ENCODE assay signal across 13 mouse cellular contexts in genomic region chr10:21783478-21783877, GRCm38 (mm10).
DNase-seq lines count a peak whose midpoint lies in the region; ATAC-seq and TF ChIP-seq lines count a peak whose summit lies in the region.
"Had no signal": no experiment of that assay in that cellular context is flagged by ENCODE, and none has a peak within 500 bp of the region (broad histone marks: within the 10 kb centered on the region; RNA-seq: fewer than 3 reads in every experiment).

No protein-coding gene starts in this region.

- H3K36me3 ChIP-seq in heart, adult 2 months (ENCODE audit: control insufficient read depth, insufficient read depth, low read length), result no peaks in the 10 kb centered on the region
- H3K36me3 ChIP-seq in heart, embryonic 10.5 days, result no peaks in the 10 kb centered on the region
- H3K36me3 ChIP-seq in intestine, embryonic 16.5 days (ENCODE audit: control insufficient read depth, insufficient read depth, low read length), result no peaks in the 10 kb centered on the region
- no peaks in the 10 kb centered on the region for H3K36me3 ChIP-seq in intestine, embryonic 15.5 days
- H3K36me3 ChIP-seq: neural tube, embryonic 13.5 days had no signal

- H3K9me3 ChIP-seq in heart, embryonic 10.5 days, result no peaks in the 10 kb centered on the region
- no peaks in the 10 kb centered on the region for H3K9me3 ChIP-seq in intestine, embryonic 16.5 days (ENCODE audit: control insufficient read depth, low read length)
- H3K9me3 ChIP-seq in intestine, embryonic 15.5 days, result no peaks in the 10 kb centered on the region
- H3K9me3 ChIP-seq: neural tube, embryonic 13.5 days had no signal

- H3K27me3 ChIP-seq in heart, adult 2 months (ENCODE audit: control insufficient read depth, insufficient read depth, low read length), result no peaks in the 10 kb centered on the region
- no peaks in the 10 kb centered on the region for H3K27me3 ChIP-seq in heart, embryonic 10.5 days (ENCODE audit: insufficient read depth, poor library complexity, severe bottlenecking)
- no peaks in the 10 kb centered on the region for H3K27me3 ChIP-seq in intestine, embryonic 16.5 days (replicated peaks; ENCODE audit: control insufficient read depth, insufficient read depth, low read length)
- no peaks in the 10 kb centered on the region for H3K27me3 ChIP-seq in intestine, embryonic 15.5 days (replicated peaks)
- H3K27me3 ChIP-seq: neural tube, embryonic 13.5 days had no signal

- WGBS in heart, adult 2 months, result 45% methylated on average over 7 of the region's 7 CpGs
- WGBS in heart, embryonic 10.5 days, result 80% methylated on average over 7 of the region's 7 CpGs
- WGBS in intestine, embryonic 16.5 days, result 83% methylated on average over 7 of the region's 7 CpGs
- WGBS in intestine, embryonic 15.5 days, result 82% methylated on average over 7 of the region's 7 CpGs

- peak; percentile 98 for TF ChIP-seq EP300 in heart, adult 2 months (IDR thresholded peaks at IDR 0.05; ENCODE audit: insufficient read depth, low read depth, low read length)

- peak; percentile 64; the same call in 1 of the 2 replicates for TF ChIP-seq POLR2A in heart, adult 2 months (IDR thresholded peaks at IDR 0.05; ENCODE audit: insufficient read depth, low read depth, low read length)

- no peaks in the 10 kb centered on the region for H3K79me2 ChIP-seq in heart, adult 2 months (replicated peaks; ENCODE audit: control insufficient read depth, insufficient read depth, low read length)

- H3K4me3 ChIP-seq in heart, adult 2 months, result no peak overlapping the region
- H3K4me3 ChIP-seq in heart, embryonic 10.5 days, result no peak overlapping the region
- no peak overlapping the region for H3K4me3 ChIP-seq in intestine, embryonic 16.5 days (ENCODE audit: low read length)
- H3K4me3 ChIP-seq in intestine, embryonic 15.5 days (replicated peaks), result no peak overlapping the region
- H3K4me3 ChIP-seq: neural tube, embryonic 13.5 days had no signal

- intact Hi-C loops in heart, adult 2 months (cut with DNase I), result loop anchor here (1.0 to 10.0 kb wide), 5 partner anchors 81 to 319 kb away; no protein-coding TSS in a partner anchor

- H3K27ac ChIP-seq in heart, adult 2 months, result peak overlapping the region; percentile 73
- no peak overlapping the region for H3K27ac ChIP-seq in heart, embryonic 10.5 days
- no peak overlapping the region for H3K27ac ChIP-seq in intestine, embryonic 16.5 days (ENCODE audit: low read length)
- no peak overlapping the region for H3K27ac ChIP-seq in intestine, embryonic 15.5 days
- H3K27ac ChIP-seq: neural tube, embryonic 13.5 days had no signal

- no peak overlapping the region for H3K9ac ChIP-seq in heart, adult 2 months (ENCODE audit: low read depth, low read length)
- no peak overlapping the region for H3K9ac ChIP-seq in intestine, embryonic 16.5 days (ENCODE audit: low read depth, low read length)
- no peak overlapping the region for H3K9ac ChIP-seq in intestine, embryonic 15.5 days
- H3K9ac ChIP-seq: neural tube, embryonic 13.5 days had no signal

- peaks cover 3% of the 10 kb centered on the region for H3K4me1 ChIP-seq in heart, adult 2 months (ENCODE audit: control insufficient read depth, insufficient read depth, low read length)
- peaks cover 6% of the 10 kb centered on the region; the same call in 1 of the 2 replicates for H3K4me1 ChIP-seq in heart, embryonic 10.5 days
- H3K4me1 ChIP-seq in intestine, embryonic 16.5 days (ENCODE audit: control insufficient read depth, insufficient read depth, low read length), result no peaks in the 10 kb centered on the region
- H3K4me1 ChIP-seq in intestine, embryonic 15.5 days (replicated peaks), result no peaks in the 10 kb centered on the region

- no peak for ATAC-seq in intestine, embryonic 16.5 days
- no peak for ATAC-seq in intestine, embryonic 15.5 days

- peak; percentile 39 for TF ChIP-seq CTCF in heart, adult 2 months (IDR thresholded peaks at IDR 0.05)

- no peak overlapping the region for H3K4me2 ChIP-seq in intestine, embryonic 16.5 days (ENCODE audit: low read depth, low read length)
- H3K4me2 ChIP-seq in intestine, embryonic 15.5 days (replicated peaks), result no peak overlapping the region
- H3K4me2 ChIP-seq: neural tube, embryonic 13.5 days had no signal

- DNase-seq in heart, adult 2 months, result peak in 1 of 2 experiments; percentile 57
- no peak for DNase-seq in heart, embryonic 10.5 days (ENCODE audit: low spot score)
- peak; percentile 89 for DNase-seq in MN1 (ENCODE audit: low spot score)
- peak; percentile 78 for DNase-seq in heart, adult 8-10 months (ENCODE audit: low spot score)
- DNase-seq in kidney, postnatal 14 days, result peak; percentile 39
- DNase-seq in c-Kit-positive CD71-positive TER-119-positive erythroid progenitor cells, embryonic 14.5 days (ENCODE audit: low spot score), result no peak
- DNase-seq: cerebellum, adult 9-11 months; midbrain, embryonic 14.5 days; retina, postnatal 1 day; spleen, adult 18-20 months had no signal

Comparison
In these comparisons a context has a peak if more than half of its experiments do, and no peak if none do; other contexts are left out.
1. DNase-seq: peak in MN1 (single experiment), heart, adult 8-10 months (single experiment) and kidney, postnatal 14 days (single experiment); none in heart, embryonic 10.5 days (single experiment) and c-Kit-positive CD71-positive TER-119-positive erythroid progenitor cells, embryonic 14.5 days (single experiment).